Mouse (Mus musculus) kidney, adult 2 months (tissue): ENCODE results near the gene Mrps27. TPM values are rescaled to one million over a fixed set of nuclear protein-coding genes. Genes with fewer than 3 reads are reported as not detected.

Source experiments
- DNase-seq: peaks from one replicate; pipeline ENCODE4 v3.0.0; 2021
- H3K27ac ChIP-seq: fragments of 200-500 bp; 2 replicates; pipeline ENCODE4 v1.5.1; 2012; ENCODE audit warnings: low read depth, low read length, control low read depth, inconsistent platforms; ENCODE audit not compliant: insufficient read depth
- H3K27me3 ChIP-seq: fragments of 200-500 bp; replicated peaks from 2 replicates; pipeline ENCODE4 v1.6.1; 2012; ENCODE audit warnings: mild to moderate bottlenecking, moderate library complexity, low read length, inconsistent platforms; ENCODE audit not compliant: control insufficient read depth, insufficient read depth
- H3K36me3 ChIP-seq: fragments of 200-500 bp; 2 replicates; pipeline ENCODE4 v1.6.1; 2012; ENCODE audit warnings: mild to moderate bottlenecking, moderate library complexity, low read length, inconsistent platforms; ENCODE audit not compliant: control insufficient read depth, insufficient read depth
- H3K4me1 ChIP-seq: fragments of 200-500 bp; 2 replicates; pipeline ENCODE4 v1.6.1; 2011; ENCODE audit warnings: low read length; ENCODE audit not compliant: control insufficient read depth, insufficient read depth
- H3K4me3 ChIP-seq: fragments of 200-500 bp; 2 replicates; pipeline ENCODE4 v1.5.1; 2011; ENCODE audit warnings: mild to moderate bottlenecking, low read depth, low read length, control low read depth; ENCODE audit not compliant: insufficient read depth
- CTCF ChIP-seq: fragments of 200-500 bp; conservative IDR thresholded peaks from 2 replicates; pipeline ENCODE4 v1.5.1; 2011; ENCODE audit warnings: low read depth, mild to moderate bottlenecking, control low read depth, low read length, moderate library complexity, mixed read lengths; ENCODE audit not compliant: insufficient read depth, insufficient read length
- POLR2A ChIP-seq: fragments of 200-500 bp; IDR thresholded peaks from one replicate; pipeline ENCODE4 v1.6.1; 2011; ENCODE audit warnings: low read depth, low read length, control low read depth
- WGBS: fragments of 180-500 bp; shearing (Covaris S2); methylation state at CpG from one replicate; pipeline ENCODE4 v1.1.7; 2018; 5-methylcytosine and 5-hydroxymethylcytosine counted together
- polyA plus RNA-seq: library from polyadenylated mRNA; depleted of rRNA; stranded (reverse); fragments of >200 nt; gene quantifications from 2 replicates; pipeline ENCODE4 v1.2.3, GENCODE M21; 2012

Mrps27 gene
- polyA plus RNA-seq, 1 experiment: 26.7 TPM

DNA sequence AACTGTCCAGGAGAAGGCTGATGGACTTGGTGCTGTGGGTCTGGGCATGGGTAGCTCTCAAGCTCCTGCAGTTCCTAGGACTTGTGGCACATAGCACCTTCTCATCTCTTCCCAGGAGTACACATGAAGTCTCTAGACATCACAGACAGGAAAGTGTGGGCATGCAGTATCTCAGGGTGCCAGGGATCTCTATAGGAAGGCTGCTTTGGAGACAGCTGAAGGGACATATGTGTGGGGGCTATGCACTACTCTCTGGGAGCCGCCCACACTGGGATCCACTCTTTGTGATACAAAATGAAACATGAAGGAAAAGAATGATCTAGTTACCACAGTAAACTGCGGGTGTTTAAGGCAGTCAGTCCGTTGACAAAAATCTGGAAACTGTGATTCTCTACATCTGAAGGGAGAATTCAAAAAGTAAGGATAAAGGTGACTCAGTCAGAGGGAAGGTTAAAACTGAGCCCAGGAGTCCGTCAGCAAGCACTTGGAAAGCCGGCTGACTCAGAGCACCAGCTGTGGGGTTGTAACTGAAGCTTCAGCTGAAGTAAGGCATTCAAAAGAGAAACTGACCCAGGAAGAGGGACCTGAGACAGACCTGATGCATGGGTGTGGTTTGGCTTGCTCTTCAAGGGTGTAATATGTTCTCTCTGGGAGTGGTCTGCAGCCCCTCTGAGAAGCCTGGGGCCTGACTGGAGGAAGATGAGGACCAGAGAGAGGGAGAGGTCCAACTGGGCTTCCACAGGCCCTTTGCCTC is 22.0 kb downstream of the Mrps27 start:
- Histone ChIP-seq H3K27me3 (no peaks in the 10 kb centered on the region), H3K4me1 (no peaks in the 10 kb centered on the region), H3K4me3 (no peak overlapping the region), H3K27ac (no peak overlapping the region), H3K36me3 (no peaks in the 10 kb centered on the region; the same call in 1 of the 2 replicates)
- no peak for DNase-seq
- TF ChIP-seq CTCF: no peak
- TF ChIP-seq POLR2A: no peak
- 90% methylated on average over 5 of the region's 5 CpGs for WGBS

GRCm38 (mm10) chr13:99367554-99368174 is 23.1 kb downstream of the Mrps27 start:
- no peak overlapping the region for H3K27ac ChIP-seq
- H3K4me3 ChIP-seq: no peak overlapping the region
- no peaks in the 10 kb centered on the region; the same call in 1 of the 2 replicates for H3K36me3 ChIP-seq
- no peaks in the 10 kb centered on the region for H3K27me3 ChIP-seq
- no peak for DNase-seq
- WGBS: 88% methylated on average over 12 of the region's 12 CpGs
- no peaks in the 10 kb centered on the region for H3K4me1 ChIP-seq
- TF ChIP-seq POLR2A: no peak
- TF ChIP-seq CTCF: no peak

DNA sequence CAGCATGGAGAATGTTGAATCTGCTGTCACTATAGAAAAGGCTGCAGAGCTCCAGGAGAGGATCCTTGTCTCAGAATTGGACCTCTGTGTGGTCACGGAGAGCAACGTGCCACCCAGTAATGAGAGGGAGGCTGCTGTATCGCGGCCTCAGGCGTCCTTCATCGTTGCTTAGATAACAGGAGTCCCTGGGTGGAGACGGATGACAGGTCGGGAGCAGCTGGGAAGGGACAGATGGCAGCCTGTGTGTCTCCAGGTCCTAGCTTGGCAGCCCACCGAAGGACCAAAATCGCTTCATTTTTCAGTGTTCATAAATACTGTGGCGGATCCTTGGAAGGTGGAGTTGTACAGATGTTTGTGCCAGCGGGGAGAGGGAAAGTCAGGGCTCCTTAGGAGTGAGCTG is 24.5 kb downstream of the Mrps27 start:
- H3K36me3 ChIP-seq: no peaks in the 10 kb centered on the region; the same call in 1 of the 2 replicates
- H3K4me1 ChIP-seq: no peaks in the 10 kb centered on the region
- H3K27me3 ChIP-seq: no peaks in the 10 kb centered on the region
- H3K4me3 ChIP-seq: no peak overlapping the region
- TF ChIP-seq CTCF (no peak), POLR2A (no peak)
- DNase-seq: no peak
- 84% methylated on average over 12 of the region's 12 CpGs for WGBS
- H3K27ac ChIP-seq: no peak overlapping the region

DNA sequence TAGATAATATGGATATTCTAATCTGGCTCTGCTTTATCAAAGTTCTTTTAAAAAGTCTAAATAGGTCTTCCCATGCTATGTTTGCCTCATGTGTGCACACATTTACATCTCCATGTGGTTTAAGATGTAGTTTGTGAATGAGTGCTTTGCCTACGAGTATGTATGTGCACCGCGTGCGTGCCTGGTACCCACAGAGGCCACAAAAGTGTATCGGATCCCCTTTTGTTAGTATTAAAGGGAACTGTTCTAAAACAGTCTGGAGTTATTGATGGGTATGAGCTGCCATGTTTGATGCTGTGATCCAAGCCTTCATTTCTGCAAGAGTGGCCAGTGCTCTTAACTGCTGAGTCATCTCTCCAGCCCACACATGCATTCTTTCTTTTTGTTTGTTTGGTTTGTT is 26.7 kb downstream of the Mrps27 start:
- no peak for TF ChIP-seq CTCF
- TF ChIP-seq POLR2A: no peak
- Histone ChIP-seq H3K36me3 (no peaks in the 10 kb centered on the region), H3K27me3 (no peaks in the 10 kb centered on the region), H3K4me1 (no peaks in the 10 kb centered on the region), H3K27ac (no peak overlapping the region), H3K4me3 (no peak overlapping the region)
- no peak for DNase-seq
- 95% methylated on average over 5 of the region's 5 CpGs for WGBS

DNA sequence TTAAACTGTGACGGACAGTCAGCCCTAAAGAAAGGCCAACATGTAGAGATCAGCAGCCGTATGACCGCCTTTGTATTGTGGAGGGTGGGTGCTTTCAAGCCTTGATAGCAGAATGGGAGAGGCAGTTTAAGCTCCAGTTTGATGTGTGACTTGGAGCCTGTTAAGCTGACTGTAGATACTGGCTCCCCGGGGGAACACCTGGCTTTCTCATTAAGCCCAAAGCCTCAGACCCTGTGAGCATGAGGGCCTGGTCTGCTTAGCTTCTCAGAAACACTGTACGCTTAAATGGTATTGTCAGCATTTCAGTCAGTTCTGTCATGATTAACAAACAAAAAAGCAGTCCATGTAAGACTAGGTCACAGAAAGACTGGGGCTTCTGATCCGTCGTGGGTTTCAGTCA is 29.1 kb downstream of the Mrps27 start:
- 73% methylated on average over 7 of the region's 7 CpGs for WGBS

GRCm38 (mm10) chr13:99374191-99374590 is 29.6 kb downstream of the Mrps27 start:
- no peaks in the 10 kb centered on the region for H3K36me3 ChIP-seq
- no peaks in the 10 kb centered on the region for H3K4me1 ChIP-seq
- 79% methylated on average over 4 of the region's 4 CpGs for WGBS
- H3K27ac ChIP-seq: no peak overlapping the region
- H3K27me3 ChIP-seq: no peaks in the 10 kb centered on the region
- DNase-seq: no peak
- H3K4me3 ChIP-seq: no peak overlapping the region
- TF ChIP-seq POLR2A (no peak), CTCF (no peak)

More for the DNA sequence above, 29.1 kb downstream of the Mrps27 start:
- H3K27me3 ChIP-seq: no peaks in the 10 kb centered on the region
- TF ChIP-seq POLR2A: no peak
- TF ChIP-seq CTCF: no peak
- no peaks in the 10 kb centered on the region for H3K4me1 ChIP-seq
- no peak overlapping the region for H3K27ac ChIP-seq
- H3K36me3 ChIP-seq: no peaks in the 10 kb centered on the region
- no peak overlapping the region for H3K4me3 ChIP-seq
- no peak for DNase-seq

DNA sequence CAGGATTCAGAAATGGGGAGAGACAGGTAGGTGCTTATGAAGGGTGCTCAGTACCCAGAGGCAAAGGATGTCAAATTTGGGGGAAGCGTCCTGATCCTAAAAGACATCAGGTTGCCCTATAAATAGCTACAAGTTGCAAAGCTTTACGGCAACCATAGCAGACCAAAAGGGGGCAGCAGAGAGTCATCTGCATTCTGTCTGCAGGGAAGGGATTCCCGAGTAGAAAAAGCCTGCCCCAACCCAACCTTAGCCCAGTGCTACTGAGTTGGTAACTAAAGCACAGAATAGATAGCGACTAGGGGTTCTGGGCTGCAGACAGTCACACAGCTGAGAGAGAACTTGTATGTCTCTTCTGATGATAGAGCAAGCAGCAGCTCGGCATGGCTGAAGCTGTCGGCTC is 31.0 kb downstream of the Mrps27 start:
- no peak overlapping the region for H3K27ac ChIP-seq
- H3K27me3 ChIP-seq: no peaks in the 10 kb centered on the region
- H3K4me1 ChIP-seq: no peaks in the 10 kb centered on the region
- peak; percentile 78 for TF ChIP-seq CTCF
- TF ChIP-seq POLR2A: no peak
- no peak overlapping the region for H3K4me3 ChIP-seq
- WGBS: 37% methylated on average over 6 of the region's 6 CpGs
- peak; percentile 75 for DNase-seq
- H3K36me3 ChIP-seq: no peaks in the 10 kb centered on the region
